Mouse (Mus musculus) T-cell, adult 2 months (primary cell): ENCODE measurements at regions not wholly inside any gene's neighbourhood (a gene's known extent, or its start where the extent isn't known, plus 50 kb on each side); places are given as distances from the start of the nearest gene placed in this dataset.

Source experiments
- DNase-seq: peaks from one replicate; pipeline ENCODE4 v3.0.0; 2022; ENCODE audit warnings: low spot score

DNA sequence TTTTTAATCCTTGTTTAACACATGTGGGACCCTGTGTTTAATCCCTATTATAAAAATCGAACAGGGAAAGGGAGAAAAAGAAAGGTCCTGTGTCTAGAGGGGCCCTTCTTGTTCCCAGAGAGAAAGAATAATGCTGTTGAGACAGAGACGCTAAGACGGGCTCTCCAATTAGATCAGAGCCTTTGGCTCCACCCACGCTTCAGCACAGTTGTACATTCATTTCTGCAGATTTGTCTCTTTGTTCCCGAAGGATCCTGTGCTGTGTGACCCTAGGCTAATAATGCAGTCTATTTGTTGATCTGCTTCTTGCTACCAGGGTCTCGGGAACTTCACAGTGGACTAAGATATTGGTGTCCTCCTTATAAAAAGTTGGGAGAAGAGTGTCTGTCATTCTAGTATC is 92.0 kb downstream of the Cdc5l start:
- no peak for DNase-seq

GRCm38 (mm10) chr17:45340851-45341250 is 92.7 kb downstream of the Cdc5l start:
- DNase-seq, result no peak

DNA sequence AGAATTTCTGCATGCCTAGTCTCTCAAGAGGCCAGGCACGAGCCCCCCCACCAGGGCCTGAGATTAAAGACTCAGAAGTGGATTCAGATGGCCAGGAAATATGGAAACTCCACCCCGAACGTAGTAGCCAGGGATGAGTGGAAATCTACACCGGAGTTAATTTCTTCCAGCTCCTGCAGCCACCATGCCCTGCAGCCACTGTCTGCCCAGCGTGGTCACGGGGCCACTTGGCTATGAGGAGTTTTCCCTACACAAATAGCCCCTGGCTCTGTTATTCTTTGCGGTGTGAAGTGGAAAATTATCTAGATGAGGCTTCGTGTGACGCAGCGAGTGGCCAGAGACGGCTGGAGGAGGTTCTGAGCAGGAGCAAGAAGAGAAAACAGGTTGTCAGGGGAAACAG is 94.3 kb downstream of the Cdc5l start:
- DNase-seq, result no peak

- no peak for DNase-seq
Observed at GRCm38 (mm10) chr17:45338086-45338485, 95.5 kb downstream of the Cdc5l start.

DNA sequence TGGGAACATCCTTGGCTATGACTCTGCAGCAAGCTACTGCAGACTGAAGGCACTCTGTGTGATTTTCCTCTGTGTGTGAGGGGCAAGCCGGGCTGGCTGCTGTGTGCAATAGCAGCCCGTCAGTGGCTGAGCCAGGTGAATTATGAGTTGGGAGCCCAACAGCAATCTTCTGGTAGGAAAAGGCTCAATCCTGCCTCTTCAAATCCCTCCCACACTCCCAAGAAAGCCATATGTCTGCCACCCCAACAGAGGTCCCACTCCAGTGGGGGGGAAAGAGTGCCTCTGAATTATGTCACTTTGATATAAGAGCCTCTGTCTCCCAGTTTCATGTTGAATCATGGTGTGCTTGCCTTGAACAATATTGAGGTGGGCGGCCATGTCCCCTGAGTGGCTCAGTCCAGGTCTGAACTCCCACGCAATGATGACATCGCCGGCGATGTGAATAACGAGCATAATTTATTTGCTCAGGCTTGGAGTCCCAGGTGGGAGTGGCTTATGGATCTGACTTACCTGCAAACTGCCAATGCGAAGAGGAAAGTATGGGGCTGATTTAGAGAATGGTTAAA is 97.9 kb downstream of the Cdc5l start:
- DNase-seq, result no peak

- DNase-seq, result no peak
Observed at GRCm38 (mm10) chr17:45334732-45335381, 98.7 kb downstream of the Cdc5l start.

GRCm38 (mm10) chr17:45332321-45332720 is 101.2 kb downstream of the Cdc5l start:
- no peak for DNase-seq

DNA sequence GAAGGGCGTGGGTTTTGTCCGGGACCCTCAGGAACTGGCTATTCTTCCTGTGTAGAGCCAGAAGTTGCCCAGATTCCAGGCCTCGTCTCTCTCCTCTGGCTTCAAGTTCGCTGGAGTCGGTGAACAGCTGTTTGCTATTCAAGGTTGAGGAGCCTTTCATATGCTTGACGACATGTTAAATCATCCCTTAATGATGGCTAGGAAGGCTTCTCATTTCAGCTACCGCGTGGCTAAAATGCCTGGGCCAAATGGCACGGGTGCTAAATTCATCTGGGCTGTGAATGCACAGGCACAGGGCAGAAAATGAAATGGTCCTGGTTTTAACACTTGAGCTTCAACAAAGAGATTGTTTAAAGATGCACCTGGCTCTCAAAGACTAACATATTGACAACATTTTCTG is 104.3 kb downstream of the Cdc5l start:
- DNase-seq, result no peak

- DNase-seq, result no peak
Observed at GRCm38 (mm10) chr17:45326726-45327125, 106.8 kb downstream of the Cdc5l start.

DNA sequence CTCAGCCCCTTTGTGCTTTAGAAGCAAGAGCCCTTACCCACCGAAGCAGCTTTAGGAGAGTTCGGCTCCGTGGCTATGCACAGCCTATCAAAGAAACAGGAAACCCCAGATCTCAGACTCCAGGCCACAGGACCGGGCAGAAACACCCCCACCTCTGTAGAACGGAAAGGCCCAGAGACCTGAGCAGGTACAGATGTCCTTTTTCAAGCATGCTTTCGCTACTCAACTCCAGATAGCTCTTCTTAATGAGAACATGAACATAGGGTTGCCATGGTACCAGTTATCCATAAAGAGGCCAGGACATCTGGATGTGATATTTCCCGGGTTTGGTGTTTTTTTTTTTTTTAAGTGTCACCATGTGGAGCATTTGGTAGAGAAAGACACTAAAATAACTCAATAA is 107.4 kb downstream of the Cdc5l start:
- no peak for DNase-seq

- DNase-seq, result no peak
Observed at GRCm38 (mm10) chr17:45322842-45323241, 110.7 kb downstream of the Cdc5l start.

DNA sequence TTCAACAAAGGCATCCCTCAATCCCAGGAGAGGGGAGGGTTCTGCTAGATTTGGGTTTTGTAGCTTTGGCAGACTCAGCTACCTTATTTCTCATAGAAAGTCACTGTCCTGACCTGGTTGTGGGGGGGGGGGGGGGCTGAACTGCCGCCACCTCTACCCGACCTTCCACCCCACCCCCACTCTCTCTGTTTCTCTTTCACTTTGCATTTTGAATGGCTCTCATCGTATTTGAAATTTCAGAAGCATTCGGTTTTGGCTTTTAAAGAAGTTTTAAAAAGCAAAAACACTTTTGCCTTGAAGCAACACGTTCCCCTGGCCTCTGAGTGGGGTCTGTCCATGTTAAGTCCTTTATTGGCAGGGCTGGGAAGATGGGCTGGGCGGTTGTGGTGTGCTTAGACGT is 113.5 kb downstream of the Cdc5l start:
- peak; percentile 5 for DNase-seq

- no peak for DNase-seq
Observed at GRCm38 (mm10) chr17:45318211-45319076, 115.1 kb downstream of the Cdc5l start.

DNA sequence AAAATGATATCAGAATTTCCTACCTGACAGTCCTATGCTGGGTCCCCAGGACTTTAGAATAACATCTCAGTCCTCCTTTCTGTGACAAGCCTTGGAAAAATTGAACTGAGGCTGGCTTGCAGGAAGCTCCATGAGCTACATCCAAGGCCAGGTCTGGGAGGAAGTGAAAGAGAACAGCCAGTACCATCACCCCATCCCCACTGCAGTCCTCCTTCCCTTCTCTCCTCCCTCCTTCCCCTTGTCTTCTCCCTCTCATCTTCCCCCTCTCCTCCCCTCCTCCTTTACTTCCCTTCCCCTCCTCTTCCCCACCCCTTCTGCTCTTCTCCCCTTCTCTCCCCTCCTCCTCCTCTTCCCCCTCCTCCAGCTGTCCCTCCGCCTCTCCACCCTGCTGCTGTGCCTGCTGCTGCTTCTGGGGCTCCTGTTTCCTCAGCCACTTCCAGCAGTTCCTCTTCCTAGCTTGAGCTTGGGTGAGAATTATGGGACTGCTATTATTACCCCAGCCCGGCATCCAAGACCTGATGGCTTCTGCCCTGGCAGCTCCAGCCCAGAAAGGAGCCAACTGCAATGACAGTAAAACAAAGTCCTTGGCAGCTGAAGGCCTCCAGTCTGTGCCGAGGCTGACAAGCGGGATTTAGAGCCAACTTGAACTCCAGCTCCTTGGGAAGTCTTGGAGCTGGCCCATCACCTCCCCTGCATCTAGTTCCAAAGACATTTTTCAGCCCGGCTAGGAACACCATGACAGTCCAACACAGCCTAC is 120.8 kb downstream of the Cdc5l start:
- DNase-seq, result no peak

GRCm38 (mm10) chr17:45306506-45306905 is 127.0 kb downstream of the Cdc5l start:
- no peak for DNase-seq

- DNase-seq, result no peak
Observed at GRCm38 (mm10) chr17:45303183-45303582, 130.4 kb downstream of the Cdc5l start.

DNA sequence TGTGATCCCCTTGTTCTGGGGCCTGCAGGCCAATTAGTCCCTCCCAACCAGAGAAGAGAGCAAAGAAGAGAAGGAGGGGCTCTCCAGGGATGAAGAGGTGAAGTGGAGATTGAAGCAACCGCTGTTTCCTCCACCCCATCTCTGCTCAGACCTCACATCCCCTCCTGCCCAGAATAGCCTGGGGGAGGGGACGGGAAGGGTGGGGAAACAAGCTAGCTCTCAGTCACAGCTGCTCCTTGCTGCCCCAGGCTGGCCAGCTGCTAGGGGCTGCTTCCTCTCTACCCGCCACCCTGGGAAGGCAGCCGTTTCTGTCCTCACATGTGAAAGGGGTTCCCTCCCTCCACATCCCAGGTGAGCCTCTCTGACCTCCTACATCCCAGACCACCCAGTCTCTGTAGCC is 135.2 kb downstream of the Cdc5l start:
- DNase-seq, result peak; percentile 13

DNA sequence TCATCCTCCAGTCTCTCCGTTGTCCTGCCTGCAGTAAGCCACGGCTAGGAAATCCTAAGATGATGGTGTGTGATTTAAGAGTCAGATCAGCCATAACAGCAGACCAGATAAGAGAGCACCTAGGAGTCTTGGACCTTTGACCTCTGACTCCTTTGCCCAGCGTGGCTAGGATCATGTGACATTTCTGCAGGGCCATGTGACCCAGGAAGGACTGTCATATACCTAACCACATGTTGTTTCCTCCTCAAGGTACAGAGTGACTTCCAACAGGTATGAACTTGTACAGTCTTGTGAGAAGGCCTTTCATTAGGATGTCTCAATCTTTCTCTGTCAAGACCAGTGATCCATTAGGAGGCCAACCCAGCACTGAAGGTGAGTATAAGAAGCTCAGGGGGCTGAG is 135.7 kb downstream of the Cdc5l start:
- no peak for DNase-seq

DNA sequence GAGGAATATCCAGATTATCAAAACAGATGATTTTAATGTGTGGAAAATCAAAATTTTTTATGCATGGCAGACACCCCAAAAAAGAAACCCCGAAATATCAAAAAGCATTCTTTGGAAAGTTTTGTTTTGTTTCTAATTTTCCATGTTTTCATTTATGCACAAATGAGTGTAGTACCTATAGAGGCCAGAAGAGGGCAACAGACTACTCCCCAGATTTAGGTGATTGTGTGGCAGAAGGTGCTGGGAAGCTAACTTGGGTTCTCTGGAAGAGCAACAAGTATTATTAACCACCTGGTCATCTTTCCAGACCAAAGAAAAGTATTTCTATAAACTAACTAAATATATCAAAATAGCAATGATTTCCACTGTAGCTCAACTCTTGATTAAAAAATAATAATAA is 137.2 kb downstream of the Cdc5l start:
- no peak for DNase-seq

GRCm38 (mm10) chr17:45294886-45295285 is 138.7 kb downstream of the Cdc5l start:
- DNase-seq, result no peak

DNA sequence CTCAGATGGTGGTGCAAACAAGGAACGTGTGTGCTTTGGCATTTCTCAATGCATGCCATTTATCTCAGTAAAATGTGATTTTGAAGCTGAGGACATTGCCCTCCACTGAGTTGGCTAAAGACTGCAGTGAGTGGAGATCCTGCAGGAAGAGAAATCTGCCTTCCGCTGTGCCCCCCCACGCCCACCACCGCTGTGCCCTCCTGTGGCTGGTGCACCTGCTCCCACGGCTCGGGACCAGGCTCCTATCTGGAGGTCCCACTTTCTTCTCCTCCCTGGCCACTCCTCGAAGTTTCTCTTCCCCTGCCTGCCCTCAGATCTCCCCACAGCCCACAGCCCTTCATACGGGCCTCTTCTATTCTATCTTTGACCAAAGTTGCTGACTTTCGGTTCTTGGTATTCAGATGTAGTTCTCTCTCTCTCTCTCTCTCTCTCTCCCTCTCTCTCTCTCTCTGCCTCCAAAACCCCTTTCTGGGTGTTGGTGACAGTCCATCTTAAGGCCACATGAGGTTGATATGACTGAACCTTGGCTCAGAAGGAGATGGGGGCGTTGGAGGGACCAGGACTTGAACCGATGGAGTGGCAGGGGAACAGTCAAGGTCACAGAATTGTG is 139.2 kb downstream of the Cdc5l start:
- DNase-seq, result no peak

DNA sequence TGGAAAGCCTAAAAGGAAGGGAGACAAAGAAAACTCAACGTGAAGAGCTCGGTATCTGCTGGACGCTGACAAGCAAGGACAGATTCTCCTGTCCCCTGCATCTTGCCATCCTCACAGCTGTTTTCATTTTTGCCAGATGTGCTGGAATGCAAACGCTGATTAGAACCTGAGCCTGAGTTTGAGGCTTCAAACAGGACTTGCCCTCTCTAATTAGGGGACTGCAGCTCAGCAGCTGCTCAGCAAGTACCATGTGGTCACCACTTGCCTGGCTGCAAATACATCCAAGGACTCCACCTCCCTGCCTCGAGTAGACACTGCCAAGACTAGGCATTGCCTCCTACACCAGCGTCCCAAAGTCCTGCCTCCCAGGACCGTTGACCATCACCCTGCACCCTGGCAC is 140.7 kb downstream of the Cdc5l start:
- no peak for DNase-seq
